Mouse (Mus musculus): Measurements from ENCODE around the gene Spast.
"Not testable (repeated sequence)": the region's sequence is repeated elsewhere in the genome, so short reads cannot be mapped to it uniquely, and the experiment has no call there.

The Spast gene

GRCm38 (mm10) chr17:74338937-74339804, at the start of gene Spast:
Gene Spast (plus strand): TSS chr17:74338987.
- DNase-seq, result peak; percentile 79

DNA sequence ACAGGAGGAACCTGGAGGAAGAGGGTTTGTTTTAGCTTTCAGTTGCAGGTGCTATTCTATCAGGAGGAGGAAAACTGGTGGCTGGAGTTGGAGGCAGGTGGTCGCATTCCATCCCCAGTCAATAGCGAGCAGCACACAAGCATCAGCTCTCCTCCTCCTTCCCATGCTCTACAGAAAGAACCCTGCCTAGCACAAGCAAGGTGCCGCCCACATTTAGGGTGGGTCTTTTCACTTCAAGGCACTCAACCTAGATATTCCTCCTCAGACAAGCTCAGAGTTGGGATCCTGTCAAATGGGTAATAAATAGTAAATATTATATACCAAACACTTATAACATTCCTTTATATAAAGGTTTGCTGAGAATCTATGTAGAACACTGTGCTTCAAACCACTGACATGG, 48.6 kb upstream of the Spast start:
- no peak for DNase-seq

DNA sequence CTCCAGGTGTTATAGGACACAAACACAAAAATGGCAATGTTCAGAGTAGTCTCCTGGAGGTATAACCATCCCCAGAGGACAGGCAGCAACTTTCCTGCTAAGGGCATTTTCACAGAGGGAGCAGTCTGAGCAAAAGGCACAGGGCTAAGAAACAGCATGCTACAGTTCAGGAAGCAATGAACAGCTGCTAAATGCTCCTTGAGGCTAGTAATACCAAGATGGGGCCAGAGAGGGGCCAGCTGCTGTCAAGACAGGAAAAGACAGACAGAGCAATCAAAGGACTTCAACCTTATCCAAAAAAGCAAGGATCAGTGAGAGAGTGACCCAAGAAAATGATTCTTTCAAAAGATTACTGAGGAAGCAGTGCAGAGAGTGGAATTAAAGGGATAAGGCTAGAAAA, 47.9 kb upstream of the Spast start:
- DNase-seq, result no peak

DNA sequence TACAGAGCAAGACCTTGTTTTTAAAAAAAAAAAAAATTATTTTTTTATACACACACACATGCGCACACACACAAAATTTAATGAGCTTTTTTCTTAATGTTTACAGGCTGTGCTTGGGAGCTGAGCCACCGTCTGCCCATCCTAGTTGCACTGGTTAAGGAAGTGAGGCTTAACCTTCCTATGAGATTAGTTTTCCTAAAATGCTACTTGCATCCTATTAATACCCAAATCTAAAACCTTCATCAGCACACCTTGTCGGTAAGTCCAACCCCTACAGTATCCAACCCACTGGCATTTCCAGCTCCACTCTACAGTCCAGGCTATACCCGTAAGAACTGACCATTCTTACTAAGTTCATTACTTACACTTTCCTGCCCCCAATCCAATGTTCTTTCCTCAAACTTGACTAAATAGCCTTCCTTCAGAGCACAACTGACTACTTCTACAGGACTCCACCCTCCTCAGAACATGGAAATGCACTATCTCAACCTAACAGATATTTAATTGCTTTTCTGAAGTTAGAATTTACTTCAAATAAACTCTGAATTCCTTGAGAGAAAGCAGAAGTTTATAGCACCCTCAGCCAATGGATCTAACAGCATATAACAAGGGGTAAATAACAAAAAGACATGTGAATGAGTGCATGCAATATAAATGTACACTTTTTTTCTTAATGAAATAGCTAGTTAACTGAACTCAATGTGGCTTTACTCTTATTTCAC, 47.0 kb upstream of the Spast start:
- no peak for DNase-seq

DNA sequence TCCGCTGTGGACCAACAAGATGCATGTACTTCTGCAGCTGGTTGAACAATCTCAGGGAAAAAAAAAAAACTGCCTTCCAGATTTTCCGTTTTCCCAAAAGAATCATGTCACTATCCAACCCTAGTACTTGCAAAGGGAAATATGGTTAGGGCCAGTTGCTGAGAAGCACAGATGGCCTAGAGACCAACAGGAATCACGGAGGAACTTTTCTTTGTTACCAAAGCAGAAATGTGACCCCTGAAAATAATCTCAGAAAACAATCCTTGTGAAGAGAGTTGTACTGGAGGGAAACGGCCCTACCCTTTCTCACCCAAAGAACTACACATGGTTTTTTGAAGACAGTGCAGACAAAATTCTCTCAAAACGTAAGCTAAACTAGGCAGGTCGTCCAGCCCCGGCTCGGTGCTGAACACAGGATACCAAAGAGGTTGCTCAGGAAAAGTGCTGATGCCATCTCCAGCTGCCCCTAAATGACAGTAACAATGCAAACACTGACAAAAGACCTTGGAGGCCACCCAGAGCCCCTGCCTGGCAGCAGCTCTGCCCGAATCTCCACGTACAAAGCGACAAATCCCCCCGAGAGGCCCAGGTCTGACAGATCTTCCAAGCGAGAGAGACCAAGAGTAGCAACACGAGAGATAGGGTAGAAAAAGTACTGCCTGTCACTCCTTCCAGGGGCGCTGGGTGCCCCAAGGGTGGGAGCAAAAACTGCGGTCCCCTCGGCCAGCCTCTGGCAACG, 44.9 kb upstream of the Spast start:
- peak; percentile 61 for DNase-seq

- DNase-seq, result peak; percentile 78
Observed at GRCm38 (mm10) chr17:74294426-74295025, 44.3 kb upstream of the Spast start.

DNA sequence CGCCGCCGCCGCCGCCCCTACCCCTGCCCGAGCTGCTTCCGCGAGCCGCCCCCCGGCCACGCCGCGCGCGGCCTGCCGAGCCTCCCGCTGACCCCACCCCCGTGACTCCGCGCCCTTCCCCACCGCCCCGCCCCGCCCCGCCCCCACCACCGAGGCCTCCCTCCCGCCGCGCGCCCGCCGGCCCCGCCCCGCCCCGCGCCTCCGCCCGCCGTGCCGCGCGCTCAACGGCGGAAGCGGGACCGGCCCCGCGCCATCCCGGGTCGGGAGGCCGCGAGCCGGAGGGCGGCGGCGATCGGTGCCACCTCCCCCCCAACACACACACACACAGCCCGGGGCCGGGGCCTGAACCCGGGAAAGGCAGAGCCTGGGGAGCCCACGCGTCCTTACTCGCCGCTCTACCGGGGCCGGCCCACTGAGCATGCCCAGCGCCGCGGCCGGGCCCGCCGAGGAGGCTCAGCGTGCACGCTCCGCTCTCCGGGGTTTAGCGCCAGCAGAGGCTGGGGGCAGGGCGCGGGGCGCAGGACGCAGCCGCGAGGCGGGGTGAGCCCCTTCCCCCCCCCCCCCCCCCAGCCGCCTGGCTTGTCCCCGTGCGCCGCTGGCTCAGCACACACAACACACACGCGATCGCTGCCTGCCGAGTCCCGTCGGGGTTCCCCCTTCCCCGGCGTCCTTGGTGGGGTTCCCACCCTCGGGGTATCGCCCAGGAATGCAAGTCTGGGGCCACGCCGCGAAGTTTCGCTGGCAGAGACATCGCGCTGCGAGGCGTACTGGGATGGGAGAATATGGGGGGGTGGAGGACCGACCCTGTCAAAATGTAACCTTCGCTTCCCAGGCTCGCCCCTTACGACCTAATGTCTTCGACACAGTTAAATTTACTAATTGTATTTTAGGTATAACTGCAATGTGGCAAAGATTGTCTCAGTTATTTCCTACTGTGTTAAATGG, 43.5 kb upstream of the Spast start, which contains the start of gene Memo1:
Gene Memo1 (minus strand): TSS at position 496 of the 945 bp plus-strand sequence.
- DNase-seq, result peak; percentile 77

DNA sequence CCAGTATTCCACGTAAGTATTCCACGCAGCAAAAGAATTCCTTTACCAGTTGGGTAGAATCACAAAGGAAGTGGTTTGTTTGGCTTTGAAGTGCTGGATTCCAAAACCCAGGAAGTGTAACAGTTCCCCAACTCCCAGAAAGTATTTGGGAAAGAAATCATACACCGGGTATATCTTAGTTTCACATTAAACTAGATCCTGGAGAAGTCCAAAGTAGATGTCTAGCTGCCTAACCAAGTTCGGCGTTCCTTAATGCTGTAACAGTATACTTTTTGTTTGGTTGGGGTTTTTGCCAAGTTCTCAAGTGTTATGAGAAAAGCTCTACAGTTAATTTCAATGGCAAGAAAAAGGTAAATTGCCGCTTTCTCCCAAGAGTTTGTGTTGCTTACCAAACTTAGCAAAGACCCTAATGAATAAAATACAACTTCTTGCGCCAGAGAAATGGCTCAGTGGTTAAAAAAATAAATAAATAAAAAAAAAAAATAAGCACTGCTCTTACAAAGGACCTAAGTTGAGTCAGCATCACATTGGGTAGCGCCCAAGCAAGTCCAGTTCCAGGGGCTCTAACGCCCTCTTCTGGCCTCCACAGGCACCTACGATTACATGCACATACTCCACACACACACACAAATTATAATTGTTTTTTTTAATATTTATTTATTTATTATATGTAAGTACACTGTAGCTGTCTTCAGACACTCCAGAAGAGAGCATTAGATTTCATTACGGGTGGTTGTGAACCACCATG, 42.5 kb upstream of the Spast start:
- DNase-seq, result no peak

DNA sequence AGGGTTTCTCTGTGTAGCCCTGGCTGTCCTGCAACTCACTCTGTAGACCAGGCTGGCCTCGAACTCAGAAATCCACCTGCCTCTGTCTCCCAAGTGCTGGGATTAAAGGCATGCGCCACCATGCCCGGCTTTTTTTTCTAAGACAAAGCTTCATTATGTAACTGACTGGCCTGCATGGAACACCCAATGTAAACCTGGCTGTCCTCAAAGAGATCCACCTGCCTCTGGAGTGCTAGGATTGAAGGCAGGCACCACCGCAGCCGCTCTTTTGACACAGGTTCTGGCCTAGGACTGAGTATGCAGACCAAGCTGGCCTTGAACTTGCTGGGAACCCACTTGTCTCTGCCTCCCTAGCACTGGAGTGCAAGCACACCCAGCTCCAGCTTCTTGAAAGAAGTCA, 41.8 kb upstream of the Spast start:
- DNase-seq, result not testable (repeated sequence)

- DNase-seq, result no peak
Observed at GRCm38 (mm10) chr17:74300089-74300488, 38.7 kb upstream of the Spast start.

DNA sequence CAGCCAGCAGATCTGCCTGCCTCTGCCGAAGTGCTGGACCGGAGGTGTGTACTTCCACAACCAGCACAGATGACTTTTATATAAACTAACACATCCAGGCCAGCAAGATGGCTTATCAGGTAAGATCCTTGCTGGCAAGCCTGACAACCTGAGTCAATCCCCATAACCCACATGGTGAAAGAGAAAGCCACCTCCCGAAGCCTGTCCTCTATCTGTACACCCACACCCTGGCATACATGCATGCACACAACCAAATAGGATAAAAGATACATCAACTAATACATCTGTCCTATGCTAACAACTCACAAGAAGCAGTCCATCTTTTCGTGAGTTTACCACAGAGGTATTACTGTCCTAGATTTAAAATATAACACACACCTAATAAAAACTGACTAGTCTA, 34.7 kb upstream of the Spast start:
- DNase-seq, result no peak

DNA sequence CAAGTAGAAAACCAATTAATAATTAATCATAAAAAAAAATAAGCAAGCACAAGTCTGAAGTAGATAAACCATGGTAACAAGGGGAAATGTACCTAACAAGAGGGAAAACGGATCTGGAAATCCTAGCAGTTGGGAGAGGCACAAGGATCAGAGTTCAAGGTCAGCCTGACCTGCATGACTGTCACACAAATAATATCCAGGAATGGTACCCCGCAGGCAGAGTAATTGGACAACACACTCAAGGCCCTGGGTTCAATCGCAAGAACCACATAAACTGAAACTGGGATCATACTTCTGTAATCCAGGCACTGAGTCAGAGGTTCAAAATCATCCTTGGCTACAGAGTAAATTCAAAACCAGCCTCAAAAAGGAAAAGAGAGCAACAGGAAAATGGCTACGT, 33.2 kb upstream of the Spast start:
- DNase-seq, result no peak

GRCm38 (mm10) chr17:74306021-74306420, 32.8 kb upstream of the Spast start:
- DNase-seq, result no peak

DNA sequence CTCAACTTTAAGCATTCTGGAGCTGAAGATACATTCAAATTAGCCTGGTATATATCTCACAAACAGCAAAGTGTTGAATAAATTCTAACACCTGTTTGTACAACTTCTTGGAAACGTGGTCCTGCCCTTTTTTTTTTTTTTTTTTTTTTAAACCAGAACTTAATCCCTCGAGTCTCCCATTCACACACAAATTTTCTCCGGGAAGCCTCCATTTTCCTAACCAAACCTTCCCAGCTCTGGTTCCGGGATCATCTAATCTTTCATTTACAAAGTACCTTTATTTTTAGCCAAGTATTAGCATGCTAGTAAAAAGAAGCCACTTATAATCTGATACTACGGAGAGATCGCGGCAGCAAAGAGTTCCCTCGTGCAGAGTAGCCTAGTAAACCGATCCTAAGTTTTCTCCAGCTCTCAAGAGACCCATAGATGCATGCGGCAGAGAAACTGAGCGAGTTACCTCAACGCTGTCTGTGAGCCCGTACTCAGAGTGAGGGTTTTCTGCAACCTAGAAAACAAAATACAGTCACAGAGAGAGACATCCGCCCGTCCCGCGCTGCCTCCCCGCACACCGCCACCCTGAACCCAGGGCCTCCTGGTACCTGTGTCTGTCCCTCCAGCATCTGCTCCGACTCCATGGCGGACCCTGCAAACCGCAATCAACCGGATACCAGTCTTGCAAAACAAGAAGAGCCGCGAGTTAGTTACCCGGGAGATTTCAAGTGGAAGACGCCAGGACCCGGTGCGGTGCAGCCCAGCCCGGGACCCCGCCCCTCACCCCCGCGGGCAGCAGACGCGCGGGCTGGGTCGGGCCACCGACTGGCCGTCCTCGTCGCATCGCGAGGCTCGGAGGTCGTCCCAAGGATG, 23.1 kb upstream of the Spast start:
- no peak for DNase-seq

GRCm38 (mm10) chr17:74316309-74316863, 22.4 kb upstream of the Spast start:
- DNase-seq, result peak; percentile 91

DNA sequence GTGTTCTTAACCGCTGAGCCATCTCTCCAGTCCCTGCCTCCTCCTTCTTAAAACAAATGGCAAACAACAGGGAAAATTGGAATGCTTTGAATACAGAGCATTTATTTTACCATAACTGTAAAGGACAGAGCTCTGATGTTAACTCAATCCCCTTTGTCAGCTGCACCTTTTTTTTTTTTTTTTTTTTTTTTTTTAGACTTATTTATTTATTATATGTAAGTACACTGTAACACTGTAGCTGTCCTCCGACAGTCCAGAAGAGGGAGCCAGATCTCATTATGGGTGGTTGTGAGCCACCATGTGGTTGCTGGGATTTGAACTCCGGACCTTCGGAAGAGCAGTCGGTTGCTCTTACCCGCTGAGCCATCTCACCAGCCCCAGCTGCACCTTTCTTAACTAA, 20.1 kb upstream of the Spast start:
- no peak for DNase-seq

GRCm38 (mm10) chr17:74322400-74323054, 16.3 kb upstream of the Spast start:
- no peak for DNase-seq

DNA sequence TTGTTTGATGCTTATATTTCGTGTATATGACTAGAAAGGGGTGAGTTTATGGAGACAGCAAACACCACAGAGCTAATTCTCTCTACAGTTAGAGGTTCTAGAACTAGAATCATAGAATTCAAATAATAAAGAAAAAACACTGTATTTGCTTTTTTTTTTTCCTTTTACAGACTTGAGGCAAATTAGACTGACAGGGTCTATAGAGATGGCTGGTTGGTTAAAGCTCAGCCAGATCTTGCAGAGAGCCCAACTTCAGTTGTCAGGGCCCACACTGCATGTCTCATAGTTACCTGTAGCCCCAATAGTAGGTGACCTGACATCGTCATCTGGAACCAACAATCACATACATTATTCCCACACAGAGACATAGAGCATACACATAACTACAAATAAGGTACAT, 14.9 kb upstream of the Spast start, which contains the start of gene Dpy30:
Gene Dpy30 (minus strand): TSS at position 101 of the 400 bp plus-strand sequence.
- DNase-seq, result no peak

DNA sequence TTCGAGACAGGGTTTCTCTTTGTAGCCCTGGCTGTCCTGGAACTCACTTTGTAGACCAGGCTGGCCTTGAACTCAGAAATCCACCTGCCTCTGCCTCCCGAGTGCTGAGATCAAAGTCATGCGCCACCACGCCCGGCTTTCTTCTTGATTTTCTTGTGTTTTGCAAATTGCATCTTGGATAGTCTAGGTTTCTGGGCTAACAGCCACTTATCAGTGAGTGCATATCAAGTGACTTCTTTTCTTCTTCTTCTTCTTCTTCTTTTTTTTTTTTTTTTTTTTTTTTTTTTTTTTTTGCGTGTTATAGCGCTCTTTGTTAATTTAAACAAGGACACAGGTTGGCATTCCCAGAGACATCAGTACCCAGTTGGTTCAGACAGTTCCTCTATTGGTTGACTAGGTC, 11.6 kb upstream of the Spast start:
- not testable (repeated sequence) for DNase-seq
